Mouse (Mus musculus) testis, adult 2 months (tissue): ENCODE results near the gene Rcan2.

Experiments used
- CTCF ChIP-seq: fragments of 200-500 bp; IDR thresholded peaks from 2 replicates; pipeline ENCODE4 v1.5.1; 2012; ENCODE audit warnings: low read depth, mild to moderate bottlenecking, inconsistent platforms, low read length, moderate library complexity; ENCODE audit not compliant: control insufficient read depth, insufficient read depth, insufficient replicate concordance
- POLR2A ChIP-seq: fragments of 200-500 bp; IDR thresholded peaks from 2 replicates; pipeline ENCODE4 v1.6.1; 2012; ENCODE audit warnings: low read depth, mild to moderate bottlenecking, inconsistent platforms, low read length, moderate library complexity; ENCODE audit not compliant: control insufficient read depth

DNA sequence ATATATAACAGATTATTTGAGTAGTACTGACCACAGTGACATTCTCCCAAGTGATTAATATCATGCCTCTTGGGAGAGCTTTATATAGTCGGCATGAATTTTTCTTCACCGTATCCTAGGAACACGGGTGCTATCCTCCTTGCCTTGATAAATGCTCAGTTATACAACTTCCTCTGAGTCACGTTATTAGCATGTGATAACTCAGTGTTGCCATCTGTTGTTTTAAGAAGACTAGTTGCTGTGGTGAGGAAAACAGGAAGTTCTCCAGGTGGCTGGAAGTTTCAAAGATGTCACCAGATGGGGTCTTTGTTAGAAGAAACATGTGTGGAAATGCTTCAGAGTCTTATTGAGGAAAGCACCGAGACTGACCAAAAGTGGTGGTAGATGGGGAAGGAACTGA, 228.5 kb downstream of the Rcan2 start:
- TF ChIP-seq CTCF (no peak), POLR2A (no peak)
